Mouse (Mus musculus) limb, embryonic 15.5 days (tissue): ENCODE results near the gene Vps26c. TPM values are rescaled to one million over a fixed set of nuclear protein-coding genes. Genes with fewer than 3 reads are reported as not detected.

Experiments used
- polyA plus RNA-seq: library from polyadenylated mRNA; unstranded; fragments of >200 nt; fragmentation: Nextera tagmentation; extraction: Ambion mirVana; gene quantifications from 2 replicates; pipeline ENCODE4 v1.2.1, GENCODE M21; 2015

The Vps26c gene
- polyA plus RNA-seq, 1 experiment from 2014 or later, result 54.9 TPM

Other genes with a start within 250 kb of the Vps26c start
- gene Hlcs, start 213.3 kb downstream of the Vps26c start, polyA plus RNA-seq, result 7.8 and 8.5 TPM in 2 replicates
- 4.8 and 6.5 TPM in 2 replicates for gene Ripply3, start 198.4 kb downstream of the Vps26c start, polyA plus RNA-seq
- gene Ttc3, start 156.2 kb downstream of the Vps26c start, polyA plus RNA-seq, result 228 and 237 TPM in 2 replicates
- 109 and 128 TPM in 2 replicates for gene Pigp, start 155.0 kb downstream of the Vps26c start, polyA plus RNA-seq
- 7.5 and 8.3 TPM in 2 replicates for gene Dyrk1a, start 43.2 kb upstream of the Vps26c start, polyA plus RNA-seq